ENCODE assay signal across 10 mouse cellular contexts in the genomic region with DNA sequence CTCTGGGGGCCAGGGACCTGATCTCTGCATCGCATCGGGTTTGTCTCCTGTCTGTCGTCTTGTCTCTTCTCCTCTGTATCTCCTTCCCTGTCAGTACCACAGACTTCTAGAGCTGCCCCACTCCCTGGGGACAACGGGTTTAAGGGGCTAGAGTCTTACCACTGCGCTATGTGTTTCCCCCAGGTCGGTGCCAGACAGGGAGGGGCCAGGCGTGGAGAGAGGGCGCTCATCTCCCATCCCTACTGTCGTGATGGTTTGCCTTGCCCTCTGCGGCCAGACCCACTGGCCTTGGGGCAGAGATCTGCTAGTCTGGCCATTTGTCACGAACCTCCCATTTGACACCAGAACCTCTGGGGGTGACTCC. TPM values are rescaled to one million over a fixed set of nuclear protein-coding genes. Genes with fewer than 3 reads are reported as not detected.
DNase-seq lines count a peak whose midpoint lies in the region; ATAC-seq and TF ChIP-seq lines count a peak whose summit lies in the region.
"Had no signal": no experiment of that assay in that cellular context is flagged by ENCODE, and none has a peak within 500 bp of the region (broad histone marks: within the 10 kb centered on the region; RNA-seq: fewer than 3 reads in every experiment).

No protein-coding gene starts in this region.

- DNase-seq in cerebellum, adult 2 months: peak in 1 of 2 experiments; percentile 53
- DNase-seq in cerebellum, postnatal 14 days: no peak
- no peak for DNase-seq in lung, postnatal 4 days
- DNase-seq in liver, embryonic 13.5 days: no peak
- no peak for DNase-seq in left cerebral cortex, postnatal 10 days (ENCODE audit: extremely low spot score in 1 of 2, low spot score in 2 of 2)
- DNase-seq: lung, adult 2 months had no signal

- TF ChIP-seq CTCF in cerebellum, adult 2 months (IDR thresholded peaks at IDR 0.05; ENCODE audit: borderline replicate concordance, insufficient read depth, low read depth, low read length): no peak

- 3% methylated on average over 11 of the region's 11 CpGs for WGBS in cerebellum, adult 2 months
- 1% methylated on average over 11 of the region's 11 CpGs for WGBS in lung, embryonic 16.5 days
- WGBS in liver, embryonic 13.5 days (ENCODE audit: insufficient replicate concordance): under 1% methylated on average over 11 of the region's 11 CpGs
- WGBS in stomach, embryonic 15.5 days: 2% methylated on average over 11 of the region's 11 CpGs

- peak overlapping the region; percentile 37 for H3K4me3 ChIP-seq in cerebellum, adult 2 months (replicated peaks; ENCODE audit: insufficient read depth, low read depth, low read length)
- H3K4me3 ChIP-seq in lung, embryonic 16.5 days (ENCODE audit: low read length): peak overlapping the region; percentile 44
- H3K4me3 ChIP-seq in liver, embryonic 13.5 days (replicated peaks): peak overlapping the region; percentile 34; the same call in 1 of the 2 replicates
- peak overlapping the region; percentile 44 for H3K4me3 ChIP-seq in stomach, embryonic 15.5 days (replicated peaks)

- H3K9ac ChIP-seq in lung, embryonic 16.5 days (ENCODE audit: low read length): peak overlapping the region; percentile 47; the same call in 1 of the 2 replicates
- H3K9ac ChIP-seq in liver, embryonic 13.5 days: no peak overlapping the region
- H3K9ac ChIP-seq in stomach, embryonic 15.5 days: no peak overlapping the region

- ATAC-seq in lung, embryonic 16.5 days (ENCODE audit: low read depth): no peak; the same call in 1 of the 2 replicates
- ATAC-seq in liver, embryonic 13.5 days (ENCODE audit: low read depth): no peak
- ATAC-seq in stomach, embryonic 15.5 days (ENCODE audit: insufficient read depth, low FRiP score, low read depth): peak; percentile 7; the same call in 1 of the 2 replicates
- no peak for ATAC-seq in granulocyte monocyte progenitor cell, adult 5-6 weeks (replicated peaks; ENCODE audit: poor library complexity, severe bottlenecking)

- H3K9me3 ChIP-seq in lung, embryonic 16.5 days (ENCODE audit: control insufficient read depth, low read length): no peaks in the 10 kb centered on the region
- H3K9me3 ChIP-seq in liver, embryonic 13.5 days (replicated peaks): no peaks in the 10 kb centered on the region
- H3K9me3 ChIP-seq in stomach, embryonic 15.5 days: no peaks in the 10 kb centered on the region

- no peaks in the 10 kb centered on the region for H3K36me3 ChIP-seq in lung, embryonic 16.5 days (ENCODE audit: control insufficient read depth, insufficient read depth, low read length)
- no peaks in the 10 kb centered on the region for H3K36me3 ChIP-seq in liver, embryonic 13.5 days
- H3K36me3 ChIP-seq in stomach, embryonic 15.5 days: no peaks in the 10 kb centered on the region

- H3K4me1 ChIP-seq in cerebellum, adult 2 months (ENCODE audit: control insufficient read depth, insufficient read depth, low read length): peaks cover 49% of the 10 kb centered on the region
- H3K4me1 ChIP-seq in lung, embryonic 16.5 days (replicated peaks; ENCODE audit: control insufficient read depth, insufficient read depth, low read length): peaks cover 7% of the 10 kb centered on the region
- H3K4me1 ChIP-seq in liver, embryonic 13.5 days (replicated peaks): peaks cover 9% of the 10 kb centered on the region
- H3K4me1 ChIP-seq in stomach, embryonic 15.5 days: peaks cover 12% of the 10 kb centered on the region

- TF ChIP-seq POLR2A in cerebellum, adult 2 months (IDR thresholded peaks at IDR 0.05; ENCODE audit: borderline replicate concordance, insufficient read depth, low read length): no peak

- peak overlapping the region; percentile 79 for H3K4me2 ChIP-seq in lung, embryonic 16.5 days (ENCODE audit: low read depth, low read length)
- peak overlapping the region; percentile 54 for H3K4me2 ChIP-seq in liver, embryonic 13.5 days
- peak overlapping the region; percentile 92 for H3K4me2 ChIP-seq in stomach, embryonic 15.5 days

- intact Hi-C loops in left cerebral cortex, postnatal 10 days (cut with DNase I): no loop called here

- peak overlapping the region; percentile 24; the same call in 1 of the 2 replicates for H3K27ac ChIP-seq in cerebellum, adult 2 months (ENCODE audit: insufficient read depth, low read length)
- H3K27ac ChIP-seq in lung, embryonic 16.5 days (ENCODE audit: low read length): no peak overlapping the region
- no peak overlapping the region for H3K27ac ChIP-seq in liver, embryonic 13.5 days
- no peak overlapping the region for H3K27ac ChIP-seq in stomach, embryonic 15.5 days

- no peaks in the 10 kb centered on the region for H3K27me3 ChIP-seq in cerebellum, adult 2 months (ENCODE audit: control insufficient read depth, insufficient read depth, low read length)
- peaks cover 27% of the 10 kb centered on the region for H3K27me3 ChIP-seq in lung, embryonic 16.5 days (ENCODE audit: control insufficient read depth, insufficient read depth, low read depth, low read length)
- peaks cover 71% of the 10 kb centered on the region for H3K27me3 ChIP-seq in liver, embryonic 13.5 days
- peaks cover 32% of the 10 kb centered on the region for H3K27me3 ChIP-seq in stomach, embryonic 15.5 days (replicated peaks)

RNA-seq across cellular contexts. Expression of gene Pacsin1, which starts 30.2 kb away (rescaled TPM):
- 228 and 244 TPM in 2 replicates for polyA plus RNA-seq in cerebellum, adult 2 months (2012; rRNA removed)
- 0.88 and 1.9 TPM in 2 replicates for polyA plus RNA-seq in lung, embryonic 16.5 days (2015; fragmentation: Nextera tagmentation; extraction: Ambion mirVana)
- 0.20 and 0.32 TPM in 2 replicates for polyA plus RNA-seq in liver, embryonic 13.5 days (2015; fragmentation: Nextera tagmentation; extraction: Ambion mirVana)
- 1.9 TPM in 2 replicates for polyA plus RNA-seq in stomach, embryonic 15.5 days (2015; fragmentation: Nextera tagmentation; extraction: Ambion mirVana)
- total RNA-seq in left cerebral cortex, postnatal 10 days (2021): 100 to 1,000 TPM; 204 to 211 TPM
- total RNA-seq in granulocyte monocyte progenitor cell, adult 5-6 weeks (2014; fragmentation: Nextera tagmentation): not detected in 2 replicates
- 0.43 TPM in 1 of 2 replicates, not detected in the other for total RNA-seq in granulocyte monocyte progenitor cell, adult 5-6 weeks (2017)

RNA-seq across cellular contexts. Expression of gene Spdef, which starts 43.2 kb away (rescaled TPM):
- polyA plus RNA-seq in cerebellum, adult 2 months (2012; rRNA removed): 1.2 and 1.3 TPM in 2 replicates
- 2.4 and 2.6 TPM in 2 replicates for polyA plus RNA-seq in lung, embryonic 16.5 days (2015; fragmentation: Nextera tagmentation; extraction: Ambion mirVana)
- not detected in 2 replicates for polyA plus RNA-seq in liver, embryonic 13.5 days (2015; fragmentation: Nextera tagmentation; extraction: Ambion mirVana)
- polyA plus RNA-seq in stomach, embryonic 15.5 days (2015; fragmentation: Nextera tagmentation; extraction: Ambion mirVana): 18.9 and 22.8 TPM in 2 replicates
- 1 to 10 TPM; 1.3 to 2.0 TPM for total RNA-seq in left cerebral cortex, postnatal 10 days (2021)
- total RNA-seq in granulocyte monocyte progenitor cell, adult 5-6 weeks (2014; fragmentation: Nextera tagmentation): not detected in 2 replicates
- total RNA-seq in granulocyte monocyte progenitor cell, adult 5-6 weeks (2017): not detected in 2 replicates
- total RNA-seq: adrenal gland, postnatal 10 days had no signal

RNA-seq across cellular contexts. Expression of gene Rps10, which starts 49.1 kb away (rescaled TPM):
- 479 and 488 TPM in 2 replicates for polyA plus RNA-seq in cerebellum, adult 2 months (2012; rRNA removed)
- 900 and 901 TPM in 2 replicates for polyA plus RNA-seq in lung, embryonic 16.5 days (2015; fragmentation: Nextera tagmentation; extraction: Ambion mirVana)
- 778 and 786 TPM in 2 replicates for polyA plus RNA-seq in liver, embryonic 13.5 days (2015; fragmentation: Nextera tagmentation; extraction: Ambion mirVana)
- 933 and 955 TPM in 2 replicates for polyA plus RNA-seq in stomach, embryonic 15.5 days (2015; fragmentation: Nextera tagmentation; extraction: Ambion mirVana)
- 100 to 1,000 TPM; 503 to 512 TPM for total RNA-seq in left cerebral cortex, postnatal 10 days (2021)
- 2,240 and 2,398 TPM in 2 replicates for total RNA-seq in granulocyte monocyte progenitor cell, adult 5-6 weeks (2014; fragmentation: Nextera tagmentation)
- total RNA-seq in granulocyte monocyte progenitor cell, adult 5-6 weeks (2017): 2,059 and 2,173 TPM in 2 replicates

RNA-seq across cellular contexts. Expression of gene RPS10-NUDT3, which starts 50.5 kb away (rescaled TPM):
- polyA plus RNA-seq in cerebellum, adult 2 months (2012; rRNA removed): 0.16 TPM in 2 replicates
- polyA plus RNA-seq in lung, embryonic 16.5 days (2015; fragmentation: Nextera tagmentation; extraction: Ambion mirVana): not detected in 2 replicates
- polyA plus RNA-seq in liver, embryonic 13.5 days (2015; fragmentation: Nextera tagmentation; extraction: Ambion mirVana): not detected in 2 replicates
- not detected in 2 replicates for polyA plus RNA-seq in stomach, embryonic 15.5 days (2015; fragmentation: Nextera tagmentation; extraction: Ambion mirVana)
- total RNA-seq in left cerebral cortex, postnatal 10 days (2021): not detected
- total RNA-seq in granulocyte monocyte progenitor cell, adult 5-6 weeks (2014; fragmentation: Nextera tagmentation): not detected in 2 replicates
- total RNA-seq in granulocyte monocyte progenitor cell, adult 5-6 weeks (2017): not detected in 2 replicates
- polyA plus RNA-seq: lung, adult 2 months had no signal

Comparison
In these comparisons a context has a peak if more than half of its experiments do, and no peak if none do; other contexts are left out.
1. RNA of gene Pacsin1, which starts 30.2 kb away (polyA plus RNA-seq): 228 to 244 TPM in cerebellum, adult 2 months; 0.88 to 1.9 TPM in lung, embryonic 16.5 days, 1.9 TPM in stomach, embryonic 15.5 days and 0.20 to 0.32 TPM in liver, embryonic 13.5 days; every median in the first group is over 10 times any median in the second.
2. Peak in every context shown above with its lines, with median percentiles within 50 percentile points of each other: H3K4me3 ChIP-seq and H3K4me2 ChIP-seq.